Mouse (Mus musculus) hindbrain, postnatal 0 days (tissue): ENCODE measurements at regions not wholly inside any gene's neighbourhood (a gene's known extent, or its start where the extent isn't known, plus 50 kb on each side); places are given as distances from the start of the nearest gene placed in this dataset.

ENCODE experiments used
- ATAC-seq: fragments of 200-750 bp; cut with Nextera tagmentation; 2 replicates; pipeline ENCODE4 v1.8.0; 2017; ENCODE audit warnings: mild to moderate bottlenecking, moderate TSS enrichment, moderate library complexity
- DNase-seq: peaks from one replicate; pipeline ENCODE4 v3.0.0-alpha.2; 2015; ENCODE audit warnings: low spot score
- H3K27ac ChIP-seq: fragments of 300-500 bp; sonication (generic); 2 replicates; pipeline ENCODE4 v1.5.1; 2014; ENCODE audit warnings: mild to moderate bottlenecking
- H3K27me3 ChIP-seq: fragments of 300-500 bp; sonication (generic); 2 replicates; pipeline ENCODE4 v1.6.1; 2014; ENCODE audit warnings: low read length, mixed read lengths; ENCODE audit not compliant: insufficient read depth
- H3K36me3 ChIP-seq: fragments of 300-500 bp; sonication (generic); 2 replicates; pipeline ENCODE4 v1.6.1; 2014; ENCODE audit warnings: low read length, mixed read lengths; ENCODE audit not compliant: insufficient read depth
- H3K4me1 ChIP-seq: fragments of 300-500 bp; sonication (generic); 2 replicates; pipeline ENCODE4 v1.6.1; 2014; ENCODE audit warnings: antibody characterized with exemption, low read length, mixed read lengths; ENCODE audit not compliant: insufficient read depth
- H3K4me2 ChIP-seq: fragments of 300-500 bp; sonication (generic); 2 replicates; pipeline ENCODE4 v1.6.1; 2014; ENCODE audit warnings: low read depth, mild to moderate bottlenecking, low read length, moderate library complexity, mixed read lengths
- H3K4me3 ChIP-seq: fragments of 300-500 bp; sonication (generic); 2 replicates; pipeline ENCODE4 v1.5.1; 2014; ENCODE audit warnings: low read length
- H3K9ac ChIP-seq: fragments of 300-500 bp; sonication (generic); replicated peaks from 2 replicates; pipeline ENCODE4 v1.6.1; 2014; ENCODE audit warnings: mild to moderate bottlenecking, low read length, moderate library complexity, mixed read lengths
- H3K9me3 ChIP-seq: fragments of 300-500 bp; sonication (generic); 2 replicates; pipeline ENCODE4 v1.6.1; 2016; ENCODE audit warnings: low read length, mixed read lengths
- CTCF ChIP-seq: IDR thresholded peaks from 2 replicates; pipeline ENCODE4 v1.5.1; 2016; ENCODE audit warnings: antibody characterized with exemption, control low read depth, low read depth
- WGBS: fragments of 180-500 bp; shearing (Covaris S2); extraction: QIAGEN DNeasy Blood & Tissue Kit; methylation state at CpG from one replicate; pipeline ENCODE4 v1.1.7; 2014; 5-methylcytosine and 5-hydroxymethylcytosine counted together

DNA sequence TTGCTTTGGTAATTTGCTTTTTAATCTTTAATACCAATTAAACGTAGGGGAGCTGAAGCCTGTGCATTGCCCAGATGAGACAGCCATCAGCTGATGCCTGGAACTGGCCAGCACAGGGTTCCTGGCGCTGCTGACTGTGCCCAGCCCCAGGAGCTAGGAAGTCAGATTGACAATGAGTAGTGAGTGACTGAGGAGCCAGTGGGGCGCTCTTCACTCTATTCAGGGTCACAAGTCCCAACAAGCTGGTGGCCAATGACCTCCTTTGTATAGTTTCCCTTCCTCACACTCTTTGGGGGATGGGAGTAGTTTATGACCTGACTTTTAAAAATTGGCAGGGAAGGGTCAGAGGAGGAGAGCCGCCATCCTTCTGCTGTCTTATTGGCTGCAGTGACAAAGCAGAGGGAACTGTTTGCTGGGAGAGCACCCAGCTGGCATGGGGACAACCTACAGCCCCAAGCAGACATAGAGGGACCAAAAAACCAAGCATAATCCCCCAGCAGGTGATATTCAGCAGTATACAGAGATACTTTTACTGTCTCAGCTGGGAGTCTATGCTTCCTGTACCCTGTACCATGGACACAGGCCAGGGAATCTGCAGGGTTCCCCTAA is 80.6 kb downstream of the Spata19 start:
- peak; percentile 54 for DNase-seq
- WGBS: 31% methylated on average over 4 of the region's 4 CpGs
- TF ChIP-seq CTCF: peak; percentile 25; the same call in 1 of the 2 replicates
- H3K4me2 ChIP-seq: no peak overlapping the region
- no peaks in the 10 kb centered on the region for H3K36me3 ChIP-seq
- H3K9me3 ChIP-seq: no peaks in the 10 kb centered on the region
- H3K4me1 ChIP-seq: peaks cover 7% of the 10 kb centered on the region; the same call in 1 of the 2 replicates
- ATAC-seq: peak; percentile 77
- no peak overlapping the region for H3K9ac ChIP-seq
- H3K4me3 ChIP-seq: no peak overlapping the region
- H3K27me3 ChIP-seq: no peaks in the 10 kb centered on the region
- H3K27ac ChIP-seq: no peak overlapping the region

DNA sequence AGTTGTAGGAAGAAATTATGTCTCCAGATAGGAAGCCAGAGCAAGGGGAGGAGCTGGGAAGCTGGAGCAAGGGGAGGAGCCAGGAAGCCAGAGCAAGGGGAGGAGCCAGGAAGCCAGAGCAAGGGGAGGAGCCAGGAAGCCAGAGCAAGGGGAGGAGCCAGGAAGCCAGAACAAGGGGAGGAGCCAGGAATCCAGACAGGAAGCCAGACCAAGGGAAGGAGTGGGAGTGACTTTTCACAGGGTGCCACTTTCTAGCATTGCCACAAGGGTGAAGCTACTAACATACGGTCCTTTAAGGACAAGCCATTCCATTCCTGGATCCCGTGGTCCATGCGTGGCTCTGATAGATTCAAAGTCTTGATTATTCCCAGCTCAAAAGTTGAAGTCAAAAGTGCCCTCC is 81.7 kb downstream of the Spata19 start:
- no peak for ATAC-seq
- no peak overlapping the region for H3K4me2 ChIP-seq
- no peak overlapping the region for H3K27ac ChIP-seq
- H3K27me3 ChIP-seq: no peaks in the 10 kb centered on the region
- no peaks in the 10 kb centered on the region for H3K9me3 ChIP-seq
- H3K36me3 ChIP-seq: no peaks in the 10 kb centered on the region
- no peak overlapping the region for H3K4me3 ChIP-seq
- peaks cover 7% of the 10 kb centered on the region; the same call in 1 of the 2 replicates for H3K4me1 ChIP-seq
- no peak for DNase-seq
- no peak overlapping the region for H3K9ac ChIP-seq
- no peak for TF ChIP-seq CTCF
- WGBS: 93% methylated on average over 3 of the region's 3 CpGs

DNA sequence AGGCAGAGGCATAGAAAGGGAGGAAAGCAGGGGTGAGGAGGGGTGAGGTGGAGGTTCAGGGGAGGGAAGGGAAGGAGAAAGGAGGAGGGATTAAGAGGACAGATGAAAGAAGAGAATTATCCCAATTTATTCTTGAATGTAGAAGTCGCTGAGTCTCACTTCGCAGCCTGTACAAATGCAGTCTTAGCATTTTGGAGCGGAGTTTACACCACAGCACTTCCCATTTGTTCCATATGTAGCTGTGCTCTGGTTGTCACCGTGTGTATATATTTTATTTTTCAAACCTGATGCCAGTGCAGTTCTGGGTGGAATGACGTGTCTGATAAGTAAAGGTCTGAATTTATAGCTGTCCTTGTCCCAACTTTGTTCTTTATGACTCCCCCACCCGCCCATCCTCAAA is 105.2 kb downstream of the Spata19 start:
- ATAC-seq: no peak
- Histone ChIP-seq H3K4me2 (no peak overlapping the region), H3K27me3 (no peaks in the 10 kb centered on the region), H3K36me3 (no peaks in the 10 kb centered on the region), H3K9ac (no peak overlapping the region), H3K9me3 (no peaks in the 10 kb centered on the region), H3K4me3 (no peak overlapping the region), H3K4me1 (no peaks in the 10 kb centered on the region), H3K27ac (no peak overlapping the region)
- no peak for DNase-seq
- no peak for TF ChIP-seq CTCF
- WGBS: 80% methylated on average over 6 of the region's 6 CpGs

DNA sequence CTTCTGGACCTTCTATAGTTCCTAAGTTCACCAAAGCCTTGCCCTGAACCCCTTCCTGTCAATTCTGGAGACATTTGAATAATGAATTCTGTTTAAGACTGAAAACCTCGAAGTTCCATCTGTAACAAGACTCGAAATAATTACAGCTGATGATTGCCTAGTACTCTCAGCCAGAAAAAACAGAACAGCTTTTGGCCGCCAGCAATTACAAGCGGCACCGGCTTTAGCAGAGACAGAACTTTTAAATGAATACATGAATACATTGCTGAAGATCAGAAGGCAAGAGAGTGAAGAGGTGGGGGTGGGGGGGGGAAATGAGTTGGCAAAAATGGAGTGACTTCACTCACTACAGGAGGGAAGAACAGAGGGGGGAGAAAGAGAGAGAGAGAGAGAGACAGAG is 112.6 kb downstream of the Spata19 start:
- Histone ChIP-seq H3K9ac (no peak overlapping the region), H3K4me3 (no peak overlapping the region), H3K4me1 (no peaks in the 10 kb centered on the region), H3K27me3 (no peaks in the 10 kb centered on the region), H3K9me3 (no peaks in the 10 kb centered on the region), H3K27ac (no peak overlapping the region), H3K4me2 (no peak overlapping the region), H3K36me3 (no peaks in the 10 kb centered on the region)
- DNase-seq (no peak), ATAC-seq (no peak)
- 67% methylated on average over 5 of the region's 5 CpGs for WGBS
- no peak for TF ChIP-seq CTCF

DNA sequence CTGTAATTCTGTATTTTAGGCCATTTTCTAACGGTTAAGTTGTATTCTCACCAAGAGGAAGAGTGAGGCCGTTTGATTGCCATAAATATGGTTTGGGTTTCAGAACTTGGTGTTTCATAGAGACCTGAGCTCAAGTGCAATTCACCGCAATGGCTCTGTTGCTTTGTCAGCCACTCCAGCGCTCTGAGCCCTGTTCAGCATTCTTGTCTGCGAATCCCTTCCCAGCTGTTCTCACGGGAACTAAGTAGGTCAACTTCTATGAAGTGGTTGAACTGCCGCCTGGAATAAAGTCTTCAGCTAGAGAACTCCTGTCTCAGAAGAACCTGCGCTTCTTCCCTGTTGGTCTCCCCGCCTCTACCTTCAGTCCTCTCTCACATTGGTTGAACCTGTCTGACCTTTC is 113.1 kb downstream of the Spata19 start:
- no peak for TF ChIP-seq CTCF
- no peak for ATAC-seq

DNA sequence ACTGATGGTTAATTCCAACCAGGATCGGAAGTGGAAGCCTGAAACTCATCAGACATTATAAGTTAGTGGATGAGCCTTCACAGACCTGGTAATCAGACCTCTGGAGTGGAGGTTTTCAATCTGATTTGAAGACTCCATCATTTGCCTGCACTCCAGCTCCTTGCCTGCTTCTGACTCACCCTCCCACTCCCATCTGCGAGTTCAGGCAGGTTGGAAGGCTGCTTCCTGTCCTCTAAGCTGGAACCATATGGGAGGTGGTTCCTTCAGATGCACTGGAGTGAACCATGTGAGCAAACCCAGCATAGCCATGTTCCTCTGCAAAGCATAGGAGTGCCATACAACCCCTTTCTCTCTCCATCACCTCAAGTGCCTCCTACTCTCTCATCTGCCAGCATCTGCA is 114.6 kb downstream of the Spata19 start:
- Histone ChIP-seq H3K27me3 (no peaks in the 10 kb centered on the region), H3K36me3 (no peaks in the 10 kb centered on the region), H3K27ac (no peak overlapping the region), H3K4me1 (no peaks in the 10 kb centered on the region), H3K9ac (no peak overlapping the region), H3K4me3 (no peak overlapping the region), H3K4me2 (no peak overlapping the region), H3K9me3 (no peaks in the 10 kb centered on the region)
- TF ChIP-seq CTCF: no peak
- ATAC-seq: no peak
- no peak for DNase-seq
- 85% methylated on average over 2 of the region's 2 CpGs for WGBS

More for the DNA sequence above, 113.1 kb downstream of the Spata19 start:
- H3K9me3 ChIP-seq: no peaks in the 10 kb centered on the region
- H3K9ac ChIP-seq: no peak overlapping the region
- DNase-seq: no peak
- H3K36me3 ChIP-seq: no peaks in the 10 kb centered on the region
- 91% methylated on average over 9 of the region's 9 CpGs for WGBS
- H3K27ac ChIP-seq: no peak overlapping the region
- H3K27me3 ChIP-seq: no peaks in the 10 kb centered on the region
- no peaks in the 10 kb centered on the region for H3K4me1 ChIP-seq
- no peak overlapping the region for H3K4me2 ChIP-seq
- no peak overlapping the region for H3K4me3 ChIP-seq

DNA sequence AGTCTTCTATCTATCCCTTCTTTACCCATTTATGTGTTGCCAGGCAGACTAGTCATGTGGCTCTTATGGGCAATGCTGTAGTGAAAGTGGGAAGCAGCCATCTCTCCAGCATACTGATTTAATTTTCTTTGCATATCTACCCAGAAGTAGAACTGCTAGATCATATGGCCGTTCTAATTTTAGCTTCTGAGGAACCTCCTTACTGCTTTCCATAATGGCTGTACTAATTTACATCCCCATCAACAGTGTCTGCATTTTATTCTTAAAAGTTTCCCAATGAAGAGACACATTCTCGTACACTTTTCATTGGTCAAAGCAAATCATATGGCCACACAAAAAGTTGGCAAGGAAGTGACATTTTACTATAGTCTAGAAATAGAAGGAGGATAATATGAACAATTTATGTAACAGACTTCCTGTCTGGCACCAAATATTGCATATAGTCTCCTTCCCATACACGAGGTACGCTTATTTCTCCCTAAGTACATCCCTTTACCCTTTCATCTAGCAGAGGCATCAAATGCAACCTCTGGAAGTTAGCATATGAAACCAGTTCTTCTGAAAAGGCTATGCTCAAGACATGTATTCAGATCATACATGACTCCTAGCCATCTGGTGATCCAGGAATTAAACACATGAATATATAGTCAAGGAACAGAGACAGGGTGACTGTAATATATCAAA is 119.0 kb downstream of the Spata19 start:
- TF ChIP-seq CTCF: no peak
- ATAC-seq: no peak
- Histone ChIP-seq H3K27ac (no peak overlapping the region), H3K4me1 (no peaks in the 10 kb centered on the region), H3K4me3 (no peak overlapping the region), H3K9me3 (no peaks in the 10 kb centered on the region), H3K36me3 (no peaks in the 10 kb centered on the region), H3K9ac (no peak overlapping the region), H3K27me3 (no peaks in the 10 kb centered on the region), H3K4me2 (no peak overlapping the region)
- no peak for DNase-seq
- WGBS: 88% methylated on average over 4 of the region's 4 CpGs
